Mouse (Mus musculus) cerebellum, adult 9-10 months (tissue): ENCODE results near the gene Grb2.
A peak's percentile ranks its signal among the peaks of the same experiment; 100 is the strongest.

Experiments
- DNase-seq: peaks from one replicate; pipeline ENCODE4 v3.0.0; 2022

Grb2 gene

DNA sequence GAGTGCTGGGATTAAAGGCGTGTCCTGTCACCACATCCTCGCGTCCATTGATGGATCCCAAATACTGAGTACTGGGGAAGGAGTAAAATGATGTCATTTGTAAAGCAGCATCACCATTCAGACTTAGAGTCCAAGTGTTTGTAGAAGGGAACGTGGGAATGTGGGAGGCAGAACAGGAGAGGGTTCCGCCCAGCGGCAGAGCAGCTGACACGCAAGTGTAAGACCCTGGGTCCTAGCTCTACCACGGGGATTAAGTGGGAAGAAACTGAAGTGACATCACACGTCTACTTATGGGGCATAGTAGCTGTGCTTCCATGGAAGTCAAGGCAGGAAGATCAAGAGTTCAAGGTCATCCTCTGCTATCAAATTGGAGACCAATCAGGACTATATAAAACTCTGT, 2.7 kb upstream of the Grb2 start:
- peak; percentile 37 for DNase-seq

DNA sequence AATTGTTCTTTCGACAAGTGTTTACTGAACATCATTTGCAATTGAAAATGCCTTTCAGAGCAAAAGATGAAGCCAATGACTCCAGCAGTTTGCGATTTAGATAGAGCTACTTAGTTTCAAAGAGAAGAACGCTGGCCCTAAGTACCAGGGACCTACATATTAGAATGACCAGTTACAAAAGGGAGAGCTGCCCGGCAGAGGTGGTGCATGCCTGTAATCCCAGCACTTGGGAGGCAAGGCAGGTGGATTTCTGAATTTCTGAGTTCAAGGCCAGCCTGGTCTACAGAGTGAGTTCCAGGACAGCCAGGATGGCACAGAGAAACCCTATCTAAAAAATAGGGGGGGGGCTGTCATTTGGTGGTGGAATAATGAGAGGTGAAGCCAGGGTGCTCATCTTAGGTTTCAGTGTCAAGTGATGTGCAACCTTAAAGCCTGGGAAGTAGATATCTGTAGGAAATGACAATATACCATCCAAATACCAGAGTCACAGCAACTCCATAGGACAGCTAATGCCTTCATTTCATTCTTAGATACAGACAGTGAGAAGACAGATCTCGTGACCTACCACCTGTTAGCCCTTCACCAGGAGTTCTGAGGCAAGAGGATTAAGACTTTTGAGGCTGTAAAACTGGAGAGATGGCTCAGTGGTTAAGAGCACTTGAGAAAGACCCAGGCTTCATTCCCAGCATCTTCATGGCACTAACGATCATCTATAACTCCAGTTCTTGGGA, 1.6 kb upstream of the Grb2 start:
- DNase-seq, result no peak

DNA sequence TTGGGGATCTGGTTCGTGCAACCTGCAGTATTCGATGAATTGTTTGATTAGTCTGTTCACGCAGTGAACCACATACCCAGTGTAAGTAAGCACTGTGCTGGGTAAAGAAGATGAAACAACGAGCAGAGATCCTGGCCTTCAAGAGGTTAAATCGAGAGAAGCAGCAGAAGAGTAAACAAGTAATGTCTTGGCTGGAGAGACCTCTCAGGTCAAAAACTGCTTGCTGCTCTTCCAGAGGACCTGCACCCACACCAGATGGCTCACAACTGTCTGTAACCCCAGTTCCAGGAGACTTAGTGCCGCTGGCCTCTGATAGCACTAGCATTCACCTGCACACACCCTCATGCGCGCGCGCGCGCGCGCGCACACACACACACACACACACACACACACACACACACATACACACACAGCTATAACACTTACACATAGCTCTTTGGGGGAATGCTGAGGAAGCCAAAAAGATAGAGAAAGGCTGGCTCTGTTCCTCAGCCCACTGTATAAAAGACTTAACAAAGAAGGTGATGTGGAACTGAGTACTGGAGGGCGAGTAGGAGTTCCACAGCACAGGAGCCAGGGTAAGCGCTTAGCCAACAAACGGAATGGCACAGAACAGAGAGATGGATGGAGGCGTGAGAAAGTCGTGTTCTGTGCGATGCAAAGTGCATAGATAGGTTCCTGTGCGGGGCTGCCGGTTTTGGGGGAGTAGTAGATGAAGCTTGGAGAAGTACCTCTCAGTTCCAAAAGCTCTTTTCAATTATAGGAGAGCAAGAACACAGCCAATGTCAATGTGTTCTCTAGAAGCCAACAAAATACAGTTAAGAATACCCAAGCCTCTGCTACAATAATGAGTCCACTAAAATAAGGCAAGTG, 795 bp upstream of the Grb2 start:
- DNase-seq, result peak; percentile 81

DNA sequence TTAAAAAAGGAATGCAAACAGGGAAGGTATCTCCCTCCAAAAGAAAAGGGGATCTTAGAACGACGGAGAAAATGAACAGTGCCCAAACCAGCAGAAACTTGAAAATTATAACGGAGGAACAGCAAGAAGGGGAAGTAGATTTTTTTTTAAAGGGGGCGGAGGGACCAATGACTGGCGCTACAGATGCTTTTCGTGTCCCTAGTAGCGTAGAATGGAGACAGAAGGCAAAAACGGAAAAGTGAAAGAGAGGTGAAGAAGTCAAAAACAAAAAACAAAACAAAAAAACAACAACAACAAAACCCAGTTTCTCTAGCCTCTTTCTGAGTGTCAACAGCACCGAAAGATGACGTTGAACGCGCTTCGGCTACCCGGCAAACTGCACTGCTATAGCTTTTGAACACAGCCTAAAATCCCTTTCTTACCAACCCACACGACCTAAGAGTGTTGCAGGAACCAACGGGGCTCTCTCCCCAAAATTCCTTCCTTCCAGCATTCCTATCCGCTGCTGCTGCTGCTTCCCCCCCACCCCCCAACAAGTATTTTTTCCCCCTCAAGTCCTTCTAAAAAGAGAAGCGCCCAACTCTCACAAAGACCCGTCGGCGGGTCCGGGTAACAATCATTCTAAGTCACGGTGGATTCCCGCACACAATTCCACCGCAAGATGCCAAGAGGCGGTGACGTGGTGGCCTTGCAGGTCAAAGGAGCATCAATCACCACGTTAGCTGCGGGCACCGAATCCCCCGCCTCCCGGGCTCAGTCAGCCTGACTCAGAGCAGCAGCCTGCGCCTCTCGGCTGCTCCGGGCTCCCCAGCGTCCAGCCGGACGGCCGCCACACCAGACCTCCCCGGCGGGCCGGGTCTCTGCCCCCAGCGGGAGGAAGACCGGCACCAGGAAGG, 836 bp downstream of the Grb2 start:
- no peak for DNase-seq

DNA sequence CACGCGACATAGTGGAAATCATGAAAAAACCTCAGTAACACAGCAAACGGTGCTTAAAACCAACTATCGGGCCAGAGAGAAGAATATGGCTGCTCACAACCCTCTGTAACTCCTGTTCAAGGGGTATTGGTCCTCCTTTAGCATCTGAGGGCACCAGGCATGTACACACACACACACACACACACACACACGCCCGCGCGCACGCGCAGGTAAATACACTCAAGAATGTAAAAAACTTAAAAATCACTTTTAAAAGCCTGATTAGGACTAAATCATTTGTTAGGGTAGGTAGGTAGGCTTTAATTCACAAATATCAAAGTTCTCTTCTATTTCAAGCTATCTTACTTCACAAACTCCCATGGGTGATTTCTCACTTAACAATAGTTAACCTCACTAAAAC, 1.8 kb downstream of the Grb2 start:
- no peak for DNase-seq

DNA sequence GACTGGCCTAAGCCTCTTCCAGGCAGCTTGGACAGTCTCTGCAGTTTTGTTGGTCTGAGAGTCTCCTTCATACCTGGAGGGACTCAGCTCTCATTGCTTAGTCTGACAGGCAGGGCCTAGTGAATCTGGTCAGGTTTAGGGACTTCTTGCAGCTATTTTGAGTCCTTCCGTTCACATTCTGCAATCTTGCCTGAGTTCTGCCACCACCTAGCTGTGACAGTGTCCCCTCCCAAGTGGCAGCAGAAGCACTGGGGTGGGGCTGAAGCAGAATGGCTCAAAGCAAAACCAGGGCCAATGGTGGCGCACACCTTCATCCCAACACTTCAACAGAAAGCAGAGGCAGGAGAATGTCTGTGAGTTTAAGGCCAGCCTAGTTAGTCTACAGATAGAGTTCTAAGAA, 2.8 kb downstream of the Grb2 start:
- no peak for DNase-seq

DNA sequence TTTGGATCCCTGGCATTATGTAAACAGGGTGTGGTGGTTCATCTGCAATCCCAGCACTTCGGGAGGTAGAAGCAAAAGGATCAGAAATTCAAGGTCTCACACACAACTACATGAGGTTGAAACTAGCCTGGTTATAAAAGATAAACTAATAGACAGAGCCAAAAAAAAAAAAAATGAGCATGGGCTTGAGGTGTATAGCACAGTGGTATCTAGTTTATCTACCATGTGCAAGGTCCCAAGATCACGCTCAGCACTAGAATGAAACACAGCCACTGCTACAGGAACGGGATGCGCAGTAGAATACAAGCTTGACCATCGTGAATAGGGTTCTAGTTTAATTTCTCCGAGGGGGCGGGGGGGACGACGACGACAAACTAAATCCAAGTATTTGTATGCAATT, 3.7 kb downstream of the Grb2 start:
- DNase-seq, result no peak

DNA sequence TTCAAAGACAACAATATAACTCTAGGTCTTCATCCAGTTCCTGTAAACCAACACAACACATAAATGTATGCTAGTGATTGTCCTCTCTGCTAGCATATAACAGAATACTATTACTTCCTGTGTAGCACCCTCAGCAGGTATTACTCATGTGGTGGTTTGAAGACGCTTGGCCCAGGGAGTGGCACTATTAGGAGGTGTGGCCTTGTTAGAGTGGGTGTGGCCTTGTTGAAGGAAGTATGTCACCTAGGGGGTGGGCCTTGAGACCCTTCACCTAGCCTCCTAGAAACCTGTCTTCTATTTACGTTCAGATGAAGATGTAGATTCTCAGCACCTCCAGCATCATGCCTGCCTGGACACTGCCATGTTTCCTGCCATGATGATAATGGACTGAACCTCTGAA, 4.9 kb downstream of the Grb2 start:
- DNase-seq, result no peak

DNA sequence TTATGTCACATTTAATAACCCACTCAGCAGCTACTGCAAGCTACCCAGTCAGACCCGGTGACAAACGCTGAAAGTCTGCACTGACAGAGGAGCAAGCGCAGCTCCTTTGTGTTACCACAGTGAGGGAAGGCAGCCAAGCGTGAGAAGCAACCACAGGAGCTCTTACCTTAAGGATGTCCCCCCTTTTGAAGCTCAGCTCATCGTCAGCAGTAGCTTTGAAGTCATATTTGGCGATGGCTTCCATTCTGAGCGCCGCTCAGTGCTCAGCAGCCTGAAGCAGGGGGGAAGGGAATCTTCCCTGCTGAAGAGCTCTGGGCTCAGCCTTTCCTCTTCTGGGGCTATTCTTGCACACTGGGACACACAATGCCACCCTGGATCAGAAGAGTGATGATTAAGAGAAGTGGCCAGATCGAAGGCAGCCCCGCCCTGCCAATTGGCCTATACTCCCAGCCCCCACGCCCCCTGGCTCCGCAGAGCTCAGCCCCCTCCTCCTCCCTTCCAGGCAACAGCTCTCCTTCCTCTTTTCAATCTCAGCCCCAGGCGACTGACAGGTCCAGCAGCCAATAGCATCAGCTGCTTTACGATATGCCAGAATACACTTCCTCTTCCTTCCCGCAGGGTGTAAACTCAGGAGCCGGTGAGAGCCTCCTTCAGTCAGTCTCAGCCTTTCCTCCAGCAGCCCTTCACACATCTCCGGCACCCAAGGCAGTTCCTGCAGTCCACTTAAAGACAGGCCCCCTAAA, 9.2 kb downstream of the Grb2 start:
- peak; percentile 92 for DNase-seq

DNA sequence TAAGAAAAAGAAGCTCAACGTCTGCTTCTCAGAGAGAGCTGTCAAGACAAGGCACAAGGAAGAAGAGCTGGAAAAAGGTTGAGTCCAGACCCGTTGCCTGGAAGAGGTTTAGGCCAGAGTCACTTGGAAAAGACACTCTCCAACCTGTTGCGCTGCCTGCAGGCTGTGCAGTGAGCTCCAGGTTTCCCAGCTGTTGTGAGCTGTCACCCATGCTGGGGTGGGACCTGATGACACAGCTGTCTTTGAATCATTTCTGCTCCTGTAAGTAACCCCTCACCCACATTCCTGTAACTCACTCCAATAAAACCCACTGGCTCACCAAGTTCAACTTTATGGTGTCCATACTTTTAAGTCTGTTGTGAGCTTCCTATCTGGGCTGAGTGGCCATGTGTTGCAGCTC, 10.7 kb downstream of the Grb2 start:
- no peak for DNase-seq

DNA sequence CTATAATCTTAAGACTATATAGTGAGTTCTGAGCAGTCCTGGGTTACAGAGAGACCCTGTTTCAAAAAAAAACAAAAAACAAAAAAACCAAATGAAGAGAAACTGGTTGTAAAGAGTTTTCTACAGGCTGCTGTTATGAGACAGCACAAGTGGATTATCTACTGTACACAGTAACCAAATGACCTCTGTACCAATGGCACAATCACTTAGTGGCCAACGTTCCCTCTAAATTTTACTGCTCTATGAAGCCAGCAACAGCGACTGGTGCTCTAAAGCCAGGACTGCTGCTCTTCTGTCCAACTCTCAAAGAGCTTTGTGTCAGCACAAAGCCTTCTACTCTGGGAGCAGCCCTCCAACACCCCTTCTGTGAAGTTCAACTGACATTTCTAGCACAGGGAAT, 11.3 kb downstream of the Grb2 start:
- DNase-seq, result no peak

DNA sequence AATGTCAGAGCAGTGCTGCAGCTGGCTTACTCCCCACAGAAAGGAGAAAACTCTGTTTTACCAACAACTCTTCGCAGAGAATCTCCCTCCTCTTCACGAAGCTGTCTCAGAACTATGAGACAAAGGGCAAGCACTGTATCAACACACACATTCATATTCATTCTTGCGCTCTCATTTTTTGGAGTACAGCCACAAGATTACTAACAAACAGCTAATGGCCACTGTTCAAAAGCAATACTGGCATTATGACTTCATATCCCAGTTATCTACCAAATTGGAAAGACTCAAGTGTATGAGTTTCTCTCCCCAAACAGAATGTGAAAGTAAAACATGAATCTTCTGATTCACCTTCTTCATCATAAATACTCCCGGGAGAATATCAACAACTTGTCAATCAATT, 11.9 kb downstream of the Grb2 start:
- no peak for DNase-seq

DNA sequence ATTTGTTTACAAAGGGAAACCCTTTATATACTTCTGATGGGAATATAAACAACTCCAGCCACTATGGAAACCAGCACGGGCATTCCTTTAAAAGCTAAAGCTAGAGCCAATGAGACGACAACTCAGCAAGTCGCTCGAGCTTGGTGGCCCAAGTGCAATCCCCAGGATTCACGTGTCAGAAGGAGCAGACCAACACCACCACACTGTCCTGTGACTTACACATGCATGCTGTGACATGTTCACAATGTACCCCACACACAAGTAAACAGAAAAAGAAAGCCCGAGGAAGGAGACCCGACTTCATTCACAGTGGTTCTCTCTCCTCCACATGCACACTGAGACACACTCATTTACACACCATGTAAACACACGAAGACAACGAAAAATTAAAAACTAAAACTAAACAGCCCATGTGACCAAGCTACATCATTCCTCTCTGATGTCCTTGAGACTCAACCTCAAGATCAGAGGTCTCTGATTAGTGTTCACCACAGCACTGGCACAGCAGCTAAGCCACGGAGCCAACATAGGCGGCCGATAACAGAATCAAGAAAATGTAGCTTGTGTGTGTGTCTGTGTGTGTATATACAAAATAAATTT, 14.3 kb downstream of the Grb2 start:
- no peak for DNase-seq

DNA sequence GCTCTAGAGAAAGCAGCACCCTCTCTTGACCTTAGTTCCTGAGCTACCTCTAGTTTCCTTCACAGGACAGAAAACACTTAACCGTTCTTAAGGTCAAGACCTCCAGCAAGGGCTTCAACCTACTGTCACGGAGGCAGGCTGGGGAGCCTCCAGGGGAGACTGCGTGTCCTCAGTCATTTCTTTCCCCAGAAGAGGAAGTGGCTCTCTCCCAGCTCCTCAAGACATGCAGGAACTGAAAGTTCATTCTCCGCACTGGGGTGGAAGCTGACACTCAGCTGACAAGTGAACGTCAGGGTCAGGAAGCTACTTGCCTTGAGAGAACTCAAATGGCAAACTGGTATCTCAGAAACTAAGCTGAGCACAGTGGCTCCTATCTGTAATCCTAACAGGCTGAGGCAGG, 15.6 kb downstream of the Grb2 start:
- DNase-seq, result no peak

DNA sequence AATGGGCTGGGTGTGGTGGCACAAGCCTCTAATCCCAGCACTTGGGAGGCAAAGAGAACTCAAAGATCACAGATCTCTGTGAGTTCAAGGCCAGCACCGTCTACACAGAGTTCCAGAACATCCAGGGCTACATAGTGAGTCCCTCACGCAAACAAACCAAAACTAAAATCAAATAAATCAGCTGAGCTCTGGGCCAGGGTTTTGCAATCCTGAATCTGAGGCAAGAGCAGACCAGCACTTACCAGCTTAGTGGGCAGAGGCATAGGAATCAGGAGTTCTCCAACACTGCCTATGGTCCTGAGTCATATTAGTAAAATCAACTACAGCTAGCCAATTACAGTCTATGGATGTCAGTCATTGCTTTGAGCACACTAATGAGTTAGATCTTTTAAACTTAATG, 16.4 kb downstream of the Grb2 start:
- no peak for DNase-seq

DNA sequence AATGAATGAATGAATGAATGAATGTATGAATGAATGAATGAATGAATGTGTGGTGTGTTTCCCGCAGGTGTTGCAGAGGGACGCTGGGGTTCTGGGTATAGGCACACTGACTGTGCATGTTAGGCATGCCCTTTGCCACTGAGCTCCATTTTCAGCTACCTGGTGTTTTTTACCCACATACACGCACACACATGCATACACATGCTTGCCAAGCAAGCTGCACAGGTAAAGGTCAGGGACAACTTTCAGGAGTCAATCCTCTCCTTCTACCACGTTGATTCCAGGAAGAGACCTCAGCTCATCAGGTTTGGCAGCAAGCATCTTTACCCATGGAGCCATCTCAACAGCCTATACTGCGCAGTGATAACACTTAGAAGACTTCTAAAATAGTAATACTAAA, 16.9 kb downstream of the Grb2 start:
- no peak for DNase-seq

DNA sequence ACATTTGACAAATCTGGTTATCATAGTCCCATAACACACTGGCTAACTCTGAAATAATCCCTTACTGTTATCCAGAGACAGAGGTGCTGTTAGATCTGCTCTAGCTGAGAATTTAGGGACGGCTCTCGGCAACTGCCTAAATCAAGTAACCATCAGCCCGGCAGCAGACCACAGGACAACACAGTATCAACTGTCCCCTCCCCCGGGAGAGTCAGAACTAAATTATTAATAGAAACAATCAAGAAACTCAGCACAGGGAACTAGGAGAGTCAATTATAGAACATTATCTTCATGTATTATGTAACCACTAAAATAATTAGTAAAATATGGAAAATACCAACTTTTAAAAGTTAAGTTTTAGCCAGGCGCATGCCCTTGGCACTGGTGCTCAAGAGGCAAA, 17.4 kb downstream of the Grb2 start:
- no peak for DNase-seq

DNA sequence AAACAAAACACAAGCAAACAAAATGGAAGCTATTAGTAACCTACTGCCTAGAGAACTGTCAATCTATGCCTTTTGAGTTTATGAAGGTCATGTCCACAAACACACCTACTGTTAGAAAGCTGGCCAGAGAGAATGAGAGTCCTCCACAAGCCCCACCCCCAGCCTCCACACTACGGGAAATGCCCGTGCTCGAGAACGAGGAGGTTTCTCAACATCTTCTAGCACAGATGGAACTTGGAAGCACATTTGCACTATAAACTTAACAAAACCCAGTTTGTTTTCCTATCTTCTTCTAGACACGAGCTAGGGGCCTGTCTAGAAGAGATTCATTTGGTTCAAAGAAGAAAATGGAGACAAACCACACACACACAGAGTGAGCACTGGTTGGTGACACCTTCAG, 18.0 kb downstream of the Grb2 start:
- DNase-seq, result no peak

DNA sequence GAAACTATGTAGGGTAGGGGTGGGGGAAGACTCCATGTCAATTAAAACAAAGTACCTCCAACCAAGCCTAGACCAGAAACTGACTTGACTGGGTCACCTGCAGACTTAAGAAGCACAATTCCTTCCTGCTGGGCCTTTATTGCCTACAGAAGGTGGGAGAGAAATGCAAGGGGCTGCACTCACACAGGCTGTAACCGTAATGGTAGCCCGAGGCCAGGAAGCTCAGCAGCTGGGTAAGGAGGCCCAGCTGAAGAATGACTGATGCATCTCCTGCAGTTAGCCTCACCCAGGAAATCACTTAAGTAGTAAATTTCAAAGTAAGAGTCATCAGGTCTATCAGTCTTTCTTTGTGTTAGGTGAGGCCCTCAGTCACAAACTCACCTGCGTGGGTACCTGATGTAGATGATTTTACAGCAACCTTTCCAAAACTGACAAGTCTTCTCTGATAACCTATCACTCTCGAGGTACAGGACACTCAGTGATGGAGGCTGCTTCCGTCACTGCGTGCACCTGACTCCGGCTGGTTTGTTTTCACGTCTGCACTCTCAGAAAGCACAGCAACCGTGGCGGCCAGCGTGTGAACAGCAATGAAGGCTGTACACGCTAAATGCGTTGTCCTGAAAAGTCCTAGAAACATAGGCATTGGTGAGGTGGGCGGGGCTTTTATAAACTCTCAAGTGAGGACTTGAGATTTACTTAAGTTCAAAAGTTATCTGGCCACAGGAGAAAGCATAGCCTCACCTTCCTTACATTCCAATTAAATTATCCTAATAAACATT, 19.1 kb downstream of the Grb2 start:
- no peak for DNase-seq

DNA sequence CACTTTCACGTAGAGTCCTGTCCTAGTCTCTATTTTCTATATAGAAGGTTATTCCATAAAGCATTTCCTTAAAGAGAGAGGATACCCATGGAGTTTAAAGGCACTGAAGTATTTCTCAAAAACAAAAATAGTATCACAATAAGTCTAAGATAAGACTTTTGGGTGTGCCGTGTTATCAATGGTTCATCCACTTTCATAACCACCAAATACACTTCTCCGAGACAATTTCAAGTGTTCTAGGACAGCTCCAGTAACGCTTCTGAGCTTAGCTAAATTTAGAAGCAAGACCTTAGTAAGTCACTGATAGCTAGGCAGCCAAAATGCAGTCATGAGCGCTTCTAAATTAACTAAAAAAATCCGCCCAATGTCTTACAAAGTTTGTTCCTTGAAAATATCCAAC, 22.0 kb downstream of the Grb2 start:
- DNase-seq, result no peak

DNA sequence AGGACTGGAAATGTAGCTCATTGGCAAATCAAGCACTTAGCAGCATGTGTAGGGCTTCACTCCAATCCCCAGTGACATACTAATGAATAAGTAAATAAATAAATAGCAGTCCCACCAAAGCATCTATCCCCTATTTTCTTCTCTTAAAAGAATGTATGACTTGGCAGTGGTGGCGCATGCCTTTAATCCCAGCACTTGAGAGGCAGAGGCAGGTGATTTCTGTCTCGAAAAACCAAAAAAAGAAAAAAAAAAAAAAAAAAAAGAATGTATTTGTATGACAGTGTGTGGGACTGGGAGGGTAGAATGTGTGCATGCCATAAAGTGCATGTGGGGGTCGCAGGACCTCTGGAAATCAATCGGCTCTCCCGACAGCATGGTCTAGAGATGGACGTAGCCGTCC, 22.4 kb downstream of the Grb2 start:
- DNase-seq, result no peak

DNA sequence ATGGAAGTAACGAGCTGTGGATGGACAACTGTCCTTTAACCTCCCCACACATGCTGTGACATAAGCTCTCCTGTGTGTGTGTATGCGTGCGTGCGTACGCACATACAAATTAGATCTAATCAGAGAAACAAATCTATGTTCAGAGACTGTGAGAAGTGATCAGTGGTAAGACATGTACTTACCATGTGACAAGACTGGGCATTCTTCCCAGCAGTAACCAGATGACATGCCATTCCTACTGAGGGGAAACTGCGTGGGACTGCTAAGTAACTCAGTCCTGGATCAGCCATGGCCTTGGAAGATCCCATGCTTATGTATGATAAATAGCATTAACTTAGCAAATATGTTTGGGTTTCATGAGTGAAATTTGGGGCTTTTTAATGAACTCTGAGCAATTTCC, 23.5 kb downstream of the Grb2 start:
- no peak for DNase-seq
